Mouse (Mus musculus) fat pad, adult 2 months (tissue): ENCODE measurements around the gene Ubap2.

ENCODE experiments used
- DNase-seq: peaks from one replicate; pipeline ENCODE4 v3.0.0-alpha.2; 2011; ENCODE audit warnings: low read depth, low spot score; ENCODE audit errors: extremely low read depth

The Ubap2 gene

DNA sequence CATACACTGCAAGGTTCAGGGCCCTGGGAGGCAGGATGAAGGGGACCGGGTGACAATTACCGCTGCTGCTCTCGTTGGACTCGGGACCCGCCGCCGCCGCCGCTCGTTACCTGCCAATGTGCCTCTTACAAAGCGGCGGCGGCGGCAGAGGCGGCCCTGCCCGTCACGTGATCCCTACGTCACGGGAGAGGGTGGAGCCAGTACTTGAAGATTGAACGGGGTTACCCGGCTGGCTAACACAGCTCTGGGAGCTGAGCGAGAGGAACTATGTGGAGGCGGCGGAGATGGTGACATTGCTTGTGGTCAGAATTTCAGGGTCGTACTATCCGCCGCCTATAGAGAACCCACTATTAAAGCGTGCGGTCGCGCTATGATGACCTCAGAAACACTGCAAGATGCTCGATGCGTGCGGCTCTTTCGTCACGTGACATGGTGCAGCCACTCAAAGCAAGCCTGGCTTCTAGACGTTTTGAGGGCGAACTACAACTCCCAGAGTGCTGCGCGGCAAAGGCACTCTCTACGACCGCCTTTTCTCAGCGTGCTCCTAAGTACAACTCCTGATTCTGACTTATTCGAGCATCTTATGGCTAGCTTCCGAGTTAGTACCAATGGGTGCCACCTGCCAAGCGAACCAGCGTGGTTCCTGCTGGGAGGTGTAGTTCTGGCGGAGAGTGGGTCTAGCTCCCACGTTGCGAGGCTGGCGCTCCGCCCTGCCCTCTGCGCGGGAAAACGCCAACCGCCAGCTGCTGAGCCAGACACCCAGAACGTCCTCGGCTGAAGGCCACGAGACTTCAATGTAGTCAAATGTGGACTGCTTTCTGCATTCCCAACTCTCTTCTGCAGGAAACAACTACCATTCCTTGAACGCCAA lies at the start of gene Ubap2:
Gene Ubap2, minus strand, starts transcription at position 165 of the 871 bp plus-strand sequence.
- DNase-seq, result peak; percentile 92

- DNase-seq, result no peak
These were observed 46.0 kb upstream of the Ubap2 start for GRCm38 (mm10) chr4:41320971-41321370.

GRCm38 (mm10) chr4:41318267-41318666 lies 43.3 kb upstream of the Ubap2 start:
- no peak for DNase-seq

- DNase-seq, result no peak
These were observed 40.2 kb upstream of the Ubap2 start for GRCm38 (mm10) chr4:41315173-41315572.

DNA sequence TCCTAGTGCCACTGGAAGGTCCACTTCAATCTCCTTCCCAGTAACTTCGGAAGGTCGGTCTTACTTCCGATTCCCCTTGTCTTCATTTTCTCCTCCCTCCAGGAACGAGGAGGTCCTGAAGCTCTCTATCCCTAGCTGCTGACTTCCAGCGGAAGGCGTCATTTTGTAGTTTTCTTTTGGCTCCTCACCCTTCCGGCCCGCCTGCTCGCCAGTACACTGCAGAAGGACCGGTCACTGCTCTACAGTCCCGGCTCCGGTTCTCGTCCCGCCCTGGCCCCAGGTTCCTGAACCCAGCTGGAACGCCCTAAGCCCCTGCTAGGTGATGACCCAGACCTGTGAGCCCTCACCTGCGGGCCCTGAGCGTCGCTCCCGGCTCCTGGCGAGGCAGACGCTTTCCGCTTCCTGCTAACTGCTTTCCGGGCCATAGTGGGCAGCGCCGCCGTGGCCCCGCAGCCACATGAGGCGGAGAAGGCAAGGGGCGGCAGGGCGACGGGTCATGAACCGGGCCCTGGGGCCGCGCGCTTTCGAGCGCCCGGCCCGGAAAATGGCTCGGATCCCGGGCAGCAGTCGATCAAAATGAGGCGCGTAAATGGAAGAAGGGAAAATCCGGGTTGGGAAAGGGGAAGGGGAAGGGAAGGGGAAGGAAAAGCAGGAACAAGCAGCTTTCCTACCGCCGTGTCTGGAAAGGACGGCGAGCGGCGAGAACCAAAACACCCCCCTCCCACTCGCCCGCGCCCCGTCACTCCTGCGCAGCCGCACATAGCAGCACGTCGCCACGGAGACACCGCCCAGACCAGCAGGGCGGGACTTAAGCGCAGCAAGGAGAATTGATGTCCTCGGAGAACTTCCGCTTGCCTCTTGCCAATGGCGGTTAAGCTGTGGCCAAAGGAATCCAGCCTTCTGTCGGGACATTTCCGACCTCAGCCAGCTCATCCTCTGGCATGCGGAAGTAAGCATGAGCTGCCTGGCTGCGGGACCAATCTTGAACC lies 39.5 kb upstream of the Ubap2 start, which contains the start of gene Dcaf12:
Gene Dcaf12, minus strand, starts transcription at position 749 of the 989 bp plus-strand sequence.
- DNase-seq, result peak; percentile 67

- DNase-seq, result no peak
These were observed 38.8 kb upstream of the Ubap2 start for GRCm38 (mm10) chr4:41313722-41314121.

- no peak for DNase-seq
These were observed 35.9 kb upstream of the Ubap2 start for GRCm38 (mm10) chr4:41310567-41311563.

DNA sequence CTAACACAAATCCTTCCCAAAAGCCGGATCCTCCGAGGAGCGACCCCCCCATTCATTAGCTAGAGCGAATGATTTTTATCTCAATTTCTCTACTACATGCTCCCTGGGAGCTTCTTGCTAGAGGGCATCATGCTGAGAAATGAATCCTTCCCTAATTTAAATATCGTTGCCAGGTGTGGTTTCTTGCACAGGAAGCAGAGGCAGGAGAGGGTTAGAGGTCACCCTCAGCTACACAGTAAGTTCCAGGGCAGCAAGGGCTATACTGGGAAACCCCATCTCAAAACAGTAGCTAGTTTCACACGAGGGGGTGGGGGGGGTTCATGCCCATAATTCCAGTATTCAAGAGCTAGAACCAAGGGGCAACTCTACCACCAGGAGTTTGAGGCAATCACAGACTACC lies 32.5 kb upstream of the Ubap2 start:
- no peak for DNase-seq

GRCm38 (mm10) chr4:41304302-41304701 lies 29.4 kb upstream of the Ubap2 start:
- DNase-seq, result no peak

DNA sequence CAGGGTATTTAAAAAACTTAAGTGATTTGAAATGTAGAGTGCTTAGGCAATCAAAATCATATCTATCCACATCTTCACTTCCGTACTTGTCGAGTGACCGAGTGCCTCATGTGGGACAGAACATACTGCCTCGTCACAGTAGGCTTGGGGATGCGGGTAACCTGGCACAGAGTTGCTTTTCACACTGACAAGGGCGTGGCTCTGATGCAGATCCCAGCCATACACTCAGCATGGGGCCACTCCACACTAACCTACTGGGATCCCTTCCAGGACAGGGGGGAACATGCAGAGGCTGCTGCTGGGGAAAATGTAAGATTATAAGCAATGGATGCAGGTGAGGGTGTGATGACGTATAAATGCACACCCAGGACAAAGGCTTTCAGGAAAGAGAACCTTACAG lies 28.7 kb upstream of the Ubap2 start:
- no peak for DNase-seq

- DNase-seq, result no peak
These were observed 24.0 kb upstream of the Ubap2 start for GRCm38 (mm10) chr4:41298976-41299375.

GRCm38 (mm10) chr4:41295960-41296359 lies 21.0 kb upstream of the Ubap2 start:
- DNase-seq, result no peak

DNA sequence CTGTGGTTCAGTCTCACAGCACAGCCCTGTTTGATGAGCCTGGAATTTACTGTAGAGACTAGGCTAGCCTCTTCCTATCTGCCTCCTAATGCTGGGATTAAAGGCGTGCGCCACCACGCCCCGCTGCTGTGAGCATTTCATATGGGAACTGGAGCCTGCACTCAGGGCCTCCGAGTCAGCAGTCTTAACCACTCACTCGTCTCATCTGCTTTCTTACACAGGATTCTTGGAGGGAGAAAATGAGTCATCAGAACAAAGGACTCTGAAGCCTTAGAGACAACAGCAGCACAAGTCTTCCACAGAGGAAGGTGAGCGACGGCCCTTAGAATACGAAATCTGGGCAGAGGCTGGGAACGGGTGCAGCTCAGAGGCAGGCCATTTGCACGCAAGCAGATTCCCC lies 20.6 kb upstream of the Ubap2 start:
- DNase-seq, result no peak

GRCm38 (mm10) chr4:41293907-41294306 lies 19.0 kb upstream of the Ubap2 start:
- DNase-seq, result no peak

- no peak for DNase-seq
These were observed 14.9 kb upstream of the Ubap2 start for GRCm38 (mm10) chr4:41289802-41290201.

DNA sequence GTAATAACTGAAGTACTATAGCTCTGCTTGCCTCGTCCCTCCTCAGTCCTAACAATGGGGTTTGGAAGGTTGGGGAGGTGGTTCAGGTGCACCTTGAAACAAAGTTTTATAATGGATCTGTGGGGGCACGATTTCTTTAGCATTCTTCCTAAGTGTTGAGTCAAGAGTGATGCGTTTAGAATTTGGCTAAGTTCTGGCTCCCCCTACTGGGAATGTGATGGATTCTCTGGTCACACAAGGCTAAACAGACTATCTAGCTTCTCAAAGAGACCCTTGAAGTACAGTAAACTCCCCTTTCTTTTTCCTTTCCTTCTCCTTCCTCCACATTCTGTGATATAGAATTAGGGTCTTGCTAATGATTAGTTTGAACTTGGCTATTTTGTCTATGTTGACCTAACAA lies 11.5 kb upstream of the Ubap2 start:
- no peak for DNase-seq

- DNase-seq, result peak; percentile 72
These were observed 9.1 kb upstream of the Ubap2 start for GRCm38 (mm10) chr4:41284087-41284486.

- no peak for DNase-seq
These were observed 983 bp upstream of the Ubap2 start for GRCm38 (mm10) chr4:41275927-41276326.

- no peak for DNase-seq
These were observed 466 bp downstream of the Ubap2 start for GRCm38 (mm10) chr4:41274377-41274979.

- DNase-seq, result no peak
These were observed 6.8 kb downstream of the Ubap2 start for GRCm38 (mm10) chr4:41268133-41268532.
